ENCODE assay signal across 10 mouse cellular contexts in genomic region chr17:31119429-31119828, GRCm38 (mm10). TPM values are rescaled to one million over a fixed set of nuclear protein-coding genes. Genes with fewer than 3 reads are reported as not detected.
DNase-seq lines count a peak whose midpoint lies in the region; ATAC-seq lines count a peak whose summit lies in the region.
"Had no signal": no experiment of that assay in that cellular context is flagged by ENCODE, and none has a peak within 500 bp of the region (broad histone marks: within the 10 kb centered on the region; RNA-seq: fewer than 3 reads in every experiment).

No protein-coding gene starts in this region.

- no peak for ATAC-seq in kidney, embryonic 15.5 days (replicated peaks; ENCODE audit: low FRiP score)
- peak; percentile 55; the same call in 1 of the 2 replicates for ATAC-seq in intestine, embryonic 16.5 days
- peak; percentile 48; the same call in 1 of the 2 replicates for ATAC-seq in midbrain, embryonic 14.5 days (ENCODE audit: low FRiP score, low TSS enrichment)

- H3K9ac ChIP-seq in kidney, embryonic 15.5 days, result no peak overlapping the region
- H3K9ac ChIP-seq in intestine, embryonic 16.5 days (ENCODE audit: low read depth, low read length), result no peak overlapping the region
- H3K9ac ChIP-seq in midbrain, embryonic 14.5 days (replicated peaks; ENCODE audit: low read length), result no peak overlapping the region
- H3K9ac ChIP-seq: neural tube, embryonic 12.5 days had no signal

- WGBS in kidney, embryonic 15.5 days, result 11% methylated on average over 7 of the region's 7 CpGs
- WGBS in intestine, embryonic 16.5 days, result 4% methylated on average over 7 of the region's 7 CpGs
- 3% methylated on average over 7 of the region's 7 CpGs for WGBS in midbrain, embryonic 14.5 days

- H3K4me3 ChIP-seq in kidney, embryonic 15.5 days (replicated peaks), result no peak overlapping the region
- no peak overlapping the region for H3K4me3 ChIP-seq in intestine, embryonic 16.5 days (ENCODE audit: low read length)
- no peak overlapping the region for H3K4me3 ChIP-seq in midbrain, embryonic 14.5 days (replicated peaks; ENCODE audit: low read depth, low read length)
- H3K4me3 ChIP-seq: neural tube, embryonic 12.5 days had no signal

- no peak overlapping the region for H3K27ac ChIP-seq in kidney, embryonic 15.5 days
- no peak overlapping the region for H3K27ac ChIP-seq in intestine, embryonic 16.5 days (ENCODE audit: low read length)
- no peak overlapping the region for H3K27ac ChIP-seq in midbrain, embryonic 14.5 days (replicated peaks; ENCODE audit: low read depth, low read length)
- H3K27ac ChIP-seq: neural tube, embryonic 12.5 days had no signal

- DNase-seq in kidney, adult 11 months, result peak; percentile 39
- peak; percentile 92 for DNase-seq in embryo, embryonic 10 days (ENCODE audit: low spot score)
- peak; percentile 75 for DNase-seq in gastrocnemius, postnatal 14 days
- DNase-seq in left cerebral cortex, postnatal 4 days, result peak; percentile 87
- DNase-seq in midbrain, embryonic 14.5 days, result peak; percentile 88
- DNase-seq in spleen, adult 18-20 months, result peak; percentile 52 to 79

- no peaks in the 10 kb centered on the region for H3K9me3 ChIP-seq in kidney, embryonic 15.5 days (replicated peaks)
- H3K9me3 ChIP-seq in intestine, embryonic 16.5 days (ENCODE audit: control insufficient read depth, low read length), result no peaks in the 10 kb centered on the region; the same call in 1 of the 2 replicates
- H3K9me3 ChIP-seq in midbrain, embryonic 14.5 days (ENCODE audit: control insufficient read depth, low read length), result no peaks in the 10 kb centered on the region

- intact Hi-C loops in gastrocnemius, postnatal 14 days (cut with DNase I; ENCODE audit: low total_unique reads), result loop anchor here (2.0 kb wide), 1 partner anchor 109 kb away; no protein-coding TSS in a partner anchor
- intact Hi-C loops in left cerebral cortex, postnatal 4 days (cut with DNase I), result loop anchor here (5.0 kb wide), 1 partner anchor 102 kb away; no protein-coding TSS in a partner anchor

- H3K4me2 ChIP-seq in kidney, embryonic 15.5 days, result no peak overlapping the region
- no peak overlapping the region for H3K4me2 ChIP-seq in intestine, embryonic 16.5 days (ENCODE audit: low read depth, low read length)
- no peak overlapping the region for H3K4me2 ChIP-seq in midbrain, embryonic 14.5 days (ENCODE audit: low read length)
- H3K4me2 ChIP-seq: neural tube, embryonic 12.5 days had no signal

- H3K27me3 ChIP-seq in kidney, embryonic 15.5 days, result peaks cover 4% of the 10 kb centered on the region; the same call in 1 of the 2 replicates
- no peaks in the 10 kb centered on the region for H3K27me3 ChIP-seq in intestine, embryonic 16.5 days (replicated peaks; ENCODE audit: control insufficient read depth, insufficient read depth, low read length)
- no peaks in the 10 kb centered on the region for H3K27me3 ChIP-seq in midbrain, embryonic 14.5 days (ENCODE audit: control insufficient read depth, insufficient read depth, low read length)
- H3K27me3 ChIP-seq: neural tube, embryonic 12.5 days had no signal

- no peaks in the 10 kb centered on the region for H3K4me1 ChIP-seq in kidney, embryonic 15.5 days
- H3K4me1 ChIP-seq in intestine, embryonic 16.5 days (ENCODE audit: control insufficient read depth, insufficient read depth, low read length), result no peaks in the 10 kb centered on the region
- no peaks in the 10 kb centered on the region for H3K4me1 ChIP-seq in midbrain, embryonic 14.5 days (ENCODE audit: control insufficient read depth, insufficient read depth, low read length)
- H3K4me1 ChIP-seq: neural tube, embryonic 12.5 days had no signal

- no peaks in the 10 kb centered on the region for H3K36me3 ChIP-seq in kidney, embryonic 15.5 days
- no peaks in the 10 kb centered on the region for H3K36me3 ChIP-seq in intestine, embryonic 16.5 days (ENCODE audit: control insufficient read depth, insufficient read depth, low read length)
- peaks cover 18% of the 10 kb centered on the region for H3K36me3 ChIP-seq in midbrain, embryonic 14.5 days (ENCODE audit: control insufficient read depth, insufficient read depth, low read length)
- H3K36me3 ChIP-seq: G1E; neural tube, embryonic 12.5 days had no signal

RNA-seq across cellular contexts. Expression of gene Tff3, which starts 10.0 kb away (rescaled TPM):
- 1.4 and 49.7 TPM in 2 replicates for polyA plus RNA-seq in kidney, embryonic 15.5 days (2015; fragmentation: Nextera tagmentation; extraction: Ambion mirVana)
- not detected for total RNA-seq in gastrocnemius, postnatal 14 days (2021)
- 1,304 and 1,371 TPM in 2 replicates for polyA plus RNA-seq in intestine, embryonic 16.5 days (2015; fragmentation: Nextera tagmentation; extraction: Ambion mirVana)
- total RNA-seq in left cerebral cortex, postnatal 4 days (2021), result not detected
- 0.51 and 1.3 TPM in 2 replicates for polyA plus RNA-seq in midbrain, embryonic 14.5 days (2014; fragmentation: Nextera tagmentation; extraction: Ambion mirVana)
- total RNA-seq: G1E had no signal
- polyA plus RNA-seq: G1E had no signal

RNA-seq across cellular contexts. Expression of gene Tff2, which starts 24.7 kb away (rescaled TPM):
- polyA plus RNA-seq in kidney, embryonic 15.5 days (2015; fragmentation: Nextera tagmentation; extraction: Ambion mirVana), result 1.1 and 1.6 TPM in 2 replicates
- total RNA-seq in gastrocnemius, postnatal 14 days (2021), result not detected
- polyA plus RNA-seq in intestine, embryonic 16.5 days (2015; fragmentation: Nextera tagmentation; extraction: Ambion mirVana), result 5.2 and 7.2 TPM in 2 replicates
- total RNA-seq in left cerebral cortex, postnatal 4 days (2021), result not detected
- polyA plus RNA-seq in midbrain, embryonic 14.5 days (2014; fragmentation: Nextera tagmentation; extraction: Ambion mirVana), result not detected in 2 replicates
- total RNA-seq: G1E had no signal
- polyA plus RNA-seq: G1E; neural tube, embryonic 12.5 days had no signal

RNA-seq across cellular contexts. Expression of gene Tff1, which starts 45.6 kb away (rescaled TPM):
- 0.32 and 0.57 TPM in 2 replicates for polyA plus RNA-seq in kidney, embryonic 15.5 days (2015; fragmentation: Nextera tagmentation; extraction: Ambion mirVana)
- total RNA-seq in gastrocnemius, postnatal 14 days (2021), result not detected
- 1.5 and 2.7 TPM in 2 replicates for polyA plus RNA-seq in intestine, embryonic 16.5 days (2015; fragmentation: Nextera tagmentation; extraction: Ambion mirVana)
- not detected for total RNA-seq in left cerebral cortex, postnatal 4 days (2021)
- not detected in 2 replicates for polyA plus RNA-seq in midbrain, embryonic 14.5 days (2014; fragmentation: Nextera tagmentation; extraction: Ambion mirVana)
- total RNA-seq: G1E had no signal
- polyA plus RNA-seq: G1E; neural tube, embryonic 12.5 days had no signal

Comparison
In these comparisons a context has a peak if more than half of its experiments do, and no peak if none do; other contexts are left out.
1. DNase-seq: peak in every context shown above with its lines; median percentile 92 in embryo, embryonic 10 days; 88 in midbrain, embryonic 14.5 days; 87 in left cerebral cortex, postnatal 4 days; 75 in gastrocnemius, postnatal 14 days; 66 in spleen, adult 18-20 months; 39 in kidney, adult 11 months.
2. RNA of gene Tff3, which starts 10.0 kb away (polyA plus RNA-seq): 1,304 to 1,371 TPM in intestine, embryonic 16.5 days; 1.4 to 49.7 TPM in kidney, embryonic 15.5 days and 0.51 to 1.3 TPM in midbrain, embryonic 14.5 days; every median in the first group is over 10 times any median in the second.